Mouse (Mus musculus) kidney, postnatal 36 days (tissue): ENCODE results near the gene Slc35d1.

Source experiments
- DNase-seq, 2 experiments: peaks; one replicate each; pipeline ENCODE4 v3.0.0; 2021 to 2022; ENCODE audit warnings: mixed read lengths in 2 of 2

Gene Slc35d1

GRCm38 (mm10) chr4:103214925-103215820 lies at the start of gene Slc35d1:
TSS of gene Slc35d1 (minus strand) at chr4:103215164.
- peak; percentile 89 to 93 for DNase-seq

GRCm38 (mm10) chr4:103263812-103264396 lies 48.9 kb upstream of the Slc35d1 start:
- no peak for DNase-seq

- DNase-seq = no peak
Measured at GRCm38 (mm10) chr4:103263378-103263777, 48.4 kb upstream of the Slc35d1 start.

- DNase-seq = peak in 1 of 2 experiments; percentile 18
Measured at GRCm38 (mm10) chr4:103258817-103259216, 43.9 kb upstream of the Slc35d1 start.

GRCm38 (mm10) chr4:103253846-103254245 lies 38.9 kb upstream of the Slc35d1 start:
- DNase-seq = no peak

DNA sequence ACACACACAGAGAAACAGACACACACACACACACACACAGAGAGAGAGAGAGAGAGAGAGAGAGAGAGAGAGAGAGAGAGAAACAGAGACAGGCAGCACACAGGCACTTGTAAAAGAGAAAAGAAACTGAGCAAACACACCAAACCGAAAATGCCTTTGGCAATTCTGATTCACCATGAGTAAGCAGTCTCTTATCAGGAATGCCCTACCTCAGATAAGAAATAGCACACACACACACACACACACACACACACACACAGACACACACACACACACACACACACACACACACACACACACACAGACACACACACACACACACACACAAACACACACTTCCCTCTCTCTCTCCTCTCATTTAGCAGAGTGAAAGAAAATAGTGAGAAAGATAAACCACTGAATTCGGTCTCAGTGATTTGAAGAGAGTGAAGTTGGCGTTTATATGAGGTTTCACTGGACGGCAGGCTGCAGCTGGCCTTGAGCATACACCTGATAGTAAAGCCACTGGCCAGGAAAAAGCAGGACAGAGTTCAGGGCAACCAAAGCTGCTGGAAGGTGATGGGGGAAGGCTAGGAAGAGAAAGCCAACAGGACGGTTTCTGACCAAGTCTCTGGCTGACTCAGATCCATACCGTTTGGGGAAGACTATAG lies 34.6 kb upstream of the Slc35d1 start:
- peak in 1 of 2 experiments; percentile 3 for DNase-seq

GRCm38 (mm10) chr4:103247813-103248212 lies 32.8 kb upstream of the Slc35d1 start:
- DNase-seq = no peak

GRCm38 (mm10) chr4:103247249-103247648 lies 32.3 kb upstream of the Slc35d1 start:
- no peak for DNase-seq

GRCm38 (mm10) chr4:103232156-103232555 lies 17.2 kb upstream of the Slc35d1 start:
- DNase-seq = peak in 1 of 2 experiments; percentile 51

DNA sequence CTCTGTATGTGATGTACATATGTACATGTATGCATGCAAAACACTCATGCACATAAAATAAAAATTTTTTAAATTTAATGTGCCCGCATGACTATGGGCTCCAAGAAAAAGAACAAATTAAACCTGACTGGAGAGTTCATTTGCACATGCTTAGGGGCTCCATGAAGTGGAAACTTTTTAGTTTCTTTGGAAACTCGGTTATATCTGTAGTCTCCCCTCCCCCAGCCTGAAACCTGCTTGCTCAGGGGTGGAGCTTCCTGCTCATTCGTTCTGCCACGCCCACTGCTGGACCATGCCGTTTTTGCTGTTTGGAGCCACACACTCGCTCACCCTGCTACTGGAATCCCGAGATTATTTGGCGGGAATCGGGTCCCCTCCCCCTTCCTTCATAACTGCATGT lies 7.9 kb upstream of the Slc35d1 start:
- DNase-seq = no peak

GRCm38 (mm10) chr4:103221789-103222188 lies 6.8 kb upstream of the Slc35d1 start:
- no peak for DNase-seq

GRCm38 (mm10) chr4:103219011-103219410 lies 4.0 kb upstream of the Slc35d1 start:
- no peak for DNase-seq

DNA sequence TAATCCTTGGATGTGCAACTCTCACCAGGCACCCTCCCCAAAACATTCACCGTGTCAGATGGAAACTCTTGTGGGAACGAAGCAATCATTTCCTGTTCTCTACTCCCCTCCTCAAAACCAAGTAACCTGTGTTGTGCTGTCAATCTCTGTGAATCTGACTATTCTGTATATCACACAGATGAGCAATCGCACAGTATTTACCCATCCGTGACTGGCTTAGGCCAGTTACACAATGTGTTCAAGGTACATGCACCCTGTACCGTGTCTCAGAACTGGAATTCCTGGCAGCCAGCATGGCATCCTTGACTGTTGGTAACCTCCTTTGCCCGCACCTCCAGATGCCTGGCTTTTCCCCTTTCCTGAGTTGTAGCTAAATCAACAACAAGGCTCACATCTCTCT lies 1.1 kb upstream of the Slc35d1 start:
- DNase-seq = peak; percentile 81 to 90

DNA sequence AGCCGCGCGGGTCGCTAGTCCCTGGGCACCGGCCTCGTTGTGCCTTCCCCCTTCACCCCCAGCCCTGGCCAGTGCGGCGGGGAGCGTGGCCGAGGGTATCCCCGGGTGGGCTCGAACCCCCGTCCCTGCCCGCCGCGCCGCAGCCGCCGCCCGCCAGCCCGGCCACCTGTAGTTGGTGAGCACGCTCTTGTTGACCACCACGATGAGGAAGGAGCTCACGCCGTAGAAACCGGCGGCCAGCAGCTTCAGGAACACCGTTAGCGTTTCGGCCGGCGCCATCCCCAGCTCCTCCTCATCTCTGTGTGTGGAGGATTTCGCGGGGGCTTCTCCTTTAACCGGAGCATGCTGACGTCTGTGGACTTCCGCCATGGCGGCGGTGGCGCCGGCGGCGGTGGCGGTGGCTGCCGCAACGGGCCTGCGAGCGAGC lies 453 bp downstream of the Slc35d1 start:
- DNase-seq = peak; percentile 72 to 81

- peak; percentile 10 to 21 for DNase-seq
Measured at GRCm38 (mm10) chr4:103213859-103214497, 986 bp downstream of the Slc35d1 start.

DNA sequence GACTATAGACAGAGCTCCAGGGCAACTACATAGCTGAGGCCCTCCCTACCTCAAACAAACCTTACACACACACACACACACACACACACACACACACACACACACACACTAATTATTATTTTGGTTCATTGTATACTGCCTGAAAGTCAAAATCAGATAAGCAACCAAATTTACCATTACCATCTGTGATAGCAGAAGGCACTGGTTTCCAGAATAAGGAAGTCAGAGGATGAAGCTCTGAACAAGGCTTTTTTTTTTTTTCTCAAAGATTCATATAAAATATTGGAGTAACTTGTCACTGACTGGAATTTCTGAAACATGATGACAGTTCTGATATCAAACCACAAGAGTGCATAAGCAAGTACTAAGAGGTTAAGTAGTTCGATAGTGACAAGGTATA lies 6.4 kb downstream of the Slc35d1 start:
- no peak for DNase-seq

- DNase-seq = no peak
Measured at GRCm38 (mm10) chr4:103203646-103204045, 11.3 kb downstream of the Slc35d1 start.

DNA sequence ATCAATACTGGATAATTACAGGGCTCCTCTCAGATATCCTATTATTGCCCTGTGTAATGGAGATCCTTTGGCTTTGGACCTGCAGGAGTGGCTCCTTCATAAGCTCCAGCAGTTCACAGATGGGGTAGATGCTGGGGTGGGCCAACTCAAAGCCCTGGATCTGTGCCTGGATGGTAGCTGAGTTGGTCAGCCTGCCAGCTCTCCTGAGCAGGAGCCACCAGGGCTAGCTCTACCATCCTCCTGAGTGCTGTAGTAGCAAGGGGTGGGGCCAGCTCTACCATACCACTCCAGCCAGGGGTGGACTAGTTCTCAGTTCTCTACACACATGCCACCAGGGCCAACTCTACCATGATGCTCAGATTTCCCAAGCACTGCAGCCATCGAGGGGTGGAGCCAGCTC lies 14.9 kb downstream of the Slc35d1 start:
- DNase-seq = no peak

- DNase-seq = no peak
Measured at GRCm38 (mm10) chr4:103199086-103199485, 15.9 kb downstream of the Slc35d1 start.

- no peak for DNase-seq
Measured at GRCm38 (mm10) chr4:103197401-103197800, 17.6 kb downstream of the Slc35d1 start.

- no peak for DNase-seq
Measured at GRCm38 (mm10) chr4:103192421-103192820, 22.5 kb downstream of the Slc35d1 start.

DNA sequence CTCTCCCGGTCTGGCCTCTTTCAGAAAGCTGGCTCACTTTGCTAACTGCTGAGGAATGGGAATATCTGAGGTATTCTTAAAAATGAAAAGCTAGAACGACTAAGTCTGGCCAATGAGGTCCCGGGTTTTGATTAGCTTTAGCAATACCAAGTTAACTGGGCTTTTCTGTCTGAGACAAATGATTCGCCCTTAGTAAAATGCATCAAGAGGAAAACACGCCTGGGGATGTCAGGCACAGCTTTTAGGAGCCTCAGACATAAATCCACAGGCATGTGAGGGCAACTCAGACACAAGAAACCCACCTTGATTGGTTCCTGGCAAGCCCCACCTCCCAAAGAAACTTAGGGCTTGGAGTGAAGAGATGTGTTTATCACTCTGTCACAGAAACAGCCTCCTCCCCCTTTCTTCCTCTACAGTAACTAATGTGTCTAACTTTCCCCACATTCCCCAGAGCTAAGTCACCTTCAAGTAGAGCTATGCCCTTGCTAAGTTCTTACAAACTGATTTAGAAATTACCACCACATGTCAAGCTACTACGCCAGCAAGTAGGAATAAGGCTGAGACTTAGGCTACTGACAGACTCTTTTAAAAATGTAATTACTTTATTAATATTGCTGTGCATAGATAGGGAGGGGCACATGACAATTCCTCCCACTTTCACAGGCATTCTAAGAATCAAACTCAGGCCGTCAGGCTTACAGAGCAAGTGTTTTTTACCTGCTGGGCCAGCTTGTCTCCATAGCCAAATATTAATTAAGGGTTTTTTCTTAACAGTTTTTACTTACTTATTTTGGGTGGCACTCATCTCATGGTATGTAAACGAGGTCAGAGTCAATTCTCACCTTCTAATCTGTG lies 26.0 kb downstream of the Slc35d1 start:
- peak in 1 of 2 experiments; percentile 28 for DNase-seq
